Mouse (Mus musculus): ENCODE measurements around the gene Zdhhc5.
"Not testable (repeated sequence)": the region's sequence is repeated elsewhere in the genome, so short reads cannot be mapped to it uniquely, and the experiment has no call there.

The Zdhhc5 gene

DNA sequence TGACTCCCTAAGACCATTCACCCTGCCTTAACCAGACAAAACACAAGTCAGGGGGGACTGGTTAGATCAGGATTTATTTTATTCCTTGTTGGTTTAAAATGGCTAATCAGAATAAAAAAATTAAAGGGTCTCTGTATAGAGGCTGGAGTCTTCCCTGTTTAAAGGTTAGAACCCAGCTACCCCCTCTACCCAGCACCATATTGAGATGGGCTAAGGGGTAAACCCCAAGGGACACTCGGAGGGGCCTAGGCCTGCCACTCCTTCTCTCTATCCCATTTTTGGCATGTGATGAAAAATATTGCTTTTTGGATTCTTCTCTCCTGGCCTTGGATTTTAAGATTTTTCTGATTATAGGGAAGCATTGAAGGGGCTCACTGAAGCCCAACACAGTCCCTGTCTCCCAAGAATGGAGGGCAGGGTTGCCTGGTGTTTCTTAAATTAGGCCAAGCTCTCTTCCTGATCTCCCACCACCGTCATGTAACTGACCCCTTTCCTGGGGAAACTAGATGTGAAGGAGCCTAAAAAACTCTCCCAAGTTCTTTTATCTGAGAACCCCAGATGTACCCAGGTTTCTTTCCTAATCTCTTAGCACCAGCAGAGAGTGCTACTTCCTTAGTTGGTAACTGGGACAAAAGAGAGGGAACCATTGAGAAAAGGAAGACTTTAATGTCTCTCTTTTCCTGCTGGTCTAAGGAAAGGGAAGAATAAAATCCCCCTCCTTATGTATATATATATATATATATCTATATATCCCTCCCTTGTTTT, 26.7 kb downstream of the Zdhhc5 start:
- no peak for DNase-seq

DNA sequence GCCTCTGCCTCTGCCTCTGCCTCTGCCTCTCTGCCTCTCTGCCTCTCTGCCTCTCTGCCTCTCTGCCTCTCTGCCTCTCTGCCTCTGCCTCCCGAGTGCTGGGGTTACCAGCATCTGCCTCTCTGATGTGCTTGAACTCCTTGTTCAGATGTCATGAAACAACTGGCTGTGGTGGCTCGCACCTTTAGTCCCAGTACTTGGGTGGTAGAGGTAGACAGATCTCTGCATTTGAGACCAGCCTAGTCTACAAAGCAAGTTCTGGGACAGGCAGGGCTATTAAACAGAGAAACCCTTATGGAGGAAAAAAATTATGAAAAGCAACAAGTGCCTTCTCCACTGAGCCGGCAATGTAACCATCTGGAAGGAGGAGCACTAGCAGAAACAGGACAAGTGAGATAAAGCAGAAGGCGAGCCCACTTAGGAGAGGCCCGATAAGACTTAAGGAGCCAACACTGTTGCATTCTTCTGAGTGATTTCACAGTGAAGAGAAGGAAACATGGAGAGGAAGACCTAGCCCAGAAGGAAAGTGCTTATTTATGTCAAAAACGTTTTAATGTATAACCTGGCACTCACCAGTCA, 32.3 kb downstream of the Zdhhc5 start:
- DNase-seq: no peak

DNA sequence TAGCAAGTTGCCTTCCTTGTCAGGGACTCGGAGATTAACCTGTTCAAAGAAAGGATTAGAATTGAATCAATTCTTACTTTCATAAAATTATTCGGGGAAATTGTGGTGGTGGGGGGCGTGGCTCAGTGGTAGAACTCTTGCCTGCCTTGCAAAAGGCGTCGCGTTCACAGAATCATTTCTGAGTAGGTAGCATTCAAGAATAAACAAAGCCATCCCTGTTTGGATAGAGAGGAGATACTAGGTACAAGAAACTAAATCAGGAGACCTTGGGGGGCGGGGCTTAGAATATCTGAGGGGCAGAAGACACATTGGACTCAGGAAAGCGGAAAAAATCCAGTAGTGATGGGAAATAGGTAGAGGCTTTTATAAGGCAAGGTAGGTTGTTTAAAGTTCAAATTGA, 36.0 kb downstream of the Zdhhc5 start, which contains the start of gene Tmx2:
TSS of gene Tmx2 (minus strand) at position 125 of the 400 bp plus-strand sequence.
- no peak for DNase-seq

DNA sequence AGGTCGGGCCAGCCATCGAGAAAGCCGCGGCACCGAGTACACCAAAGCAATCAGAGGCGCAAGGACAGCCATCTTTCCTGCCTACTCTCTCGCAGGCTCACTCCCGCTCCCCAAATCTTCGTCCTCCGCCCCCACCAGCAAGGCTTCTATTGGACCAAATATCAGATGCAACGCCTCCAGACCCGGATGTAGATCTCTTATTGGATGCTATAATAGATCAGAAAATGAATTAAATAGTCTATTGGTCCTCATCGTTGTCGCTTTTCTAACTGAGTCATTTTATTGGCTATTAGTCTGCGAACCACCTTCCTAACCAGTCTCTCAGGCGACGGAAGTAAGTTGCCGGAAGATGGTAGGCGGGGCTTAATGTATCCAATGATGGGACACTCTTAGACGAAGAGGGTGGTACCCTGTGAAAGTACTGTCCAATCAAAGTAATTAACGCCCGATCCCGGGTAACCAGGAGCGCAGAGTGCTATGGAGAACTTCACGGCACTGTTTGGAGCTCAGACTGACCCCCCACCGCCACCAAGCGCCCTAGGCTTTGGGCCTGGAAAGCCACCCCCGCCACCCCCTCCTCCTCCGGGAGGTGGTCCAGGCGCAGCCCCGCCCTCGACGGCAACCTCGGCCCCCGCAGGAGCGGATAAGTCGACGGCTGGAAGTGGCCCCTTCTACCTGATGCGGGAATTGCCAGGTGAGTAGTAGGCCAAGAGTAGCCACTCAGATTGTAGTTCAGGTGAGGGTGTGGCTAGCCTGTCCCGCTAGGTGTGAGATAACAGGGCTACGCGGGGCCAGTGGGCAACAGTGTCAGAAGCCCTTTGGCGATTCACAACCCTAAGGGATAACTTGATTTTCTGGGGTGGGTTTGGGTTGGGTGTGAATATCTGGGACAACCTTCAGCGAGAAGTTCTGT, 36.8 kb downstream of the Zdhhc5 start, which contains the start of the genes Gm28635 and Med19:
TSS of gene Gm28635 (minus strand) at position 74 of the 913 bp plus-strand sequence.
TSS of gene Med19 (plus strand) at position 435 of the 913 bp plus-strand sequence.
- DNase-seq: peak; percentile 89

DNA sequence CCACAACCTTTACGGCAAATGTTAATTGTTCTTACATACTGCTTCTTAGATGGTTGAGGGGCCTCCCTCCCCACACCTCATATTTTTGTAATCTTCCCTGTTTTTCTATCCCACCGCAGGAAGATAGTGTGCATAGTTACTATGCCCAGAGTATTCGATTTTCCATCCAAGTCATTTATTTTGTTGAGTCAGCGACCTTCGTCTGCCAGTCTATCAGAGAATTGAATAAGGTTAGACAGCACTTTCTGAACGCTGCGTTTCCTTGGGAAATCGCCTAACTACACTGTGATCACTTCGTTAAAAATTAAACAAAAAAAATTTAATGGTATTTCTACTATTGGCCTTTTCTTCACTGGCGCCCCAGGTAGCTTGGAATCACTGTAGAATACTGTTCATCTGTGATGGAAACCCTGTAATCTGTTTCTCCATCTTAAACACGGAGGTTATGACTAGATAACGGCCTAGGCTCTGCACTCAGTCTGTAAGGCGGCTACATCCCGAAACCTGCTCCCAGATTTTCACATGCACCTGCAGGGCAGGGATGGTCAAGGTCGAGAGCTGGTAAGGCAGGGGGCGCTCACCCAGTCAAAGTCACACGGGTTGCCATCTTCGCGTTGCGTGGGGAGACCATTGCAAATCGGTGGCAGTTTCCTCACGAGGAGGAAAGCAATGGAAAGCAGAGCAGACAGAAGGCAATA, 37.6 kb downstream of the Zdhhc5 start:
- DNase-seq: no peak

DNA sequence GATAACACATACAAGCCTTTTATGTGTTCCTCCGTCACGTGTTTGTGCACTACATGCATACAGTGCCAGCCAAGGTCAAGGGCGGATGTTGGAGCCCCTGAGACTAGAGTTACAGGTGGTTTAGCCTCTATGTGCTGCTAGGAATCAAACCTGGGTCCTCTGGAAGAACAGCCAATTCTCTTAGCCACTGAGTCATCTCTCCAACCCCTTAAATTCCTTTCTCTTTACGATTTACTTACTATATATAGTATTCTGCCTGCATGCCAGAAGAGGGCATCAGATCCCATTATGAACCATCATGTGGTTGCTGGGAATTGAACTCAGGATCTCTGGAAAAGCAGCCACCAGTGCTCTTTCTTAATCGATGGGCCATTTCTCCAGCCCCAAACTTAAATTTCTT, 43.4 kb downstream of the Zdhhc5 start:
- DNase-seq: not testable (repeated sequence)

DNA sequence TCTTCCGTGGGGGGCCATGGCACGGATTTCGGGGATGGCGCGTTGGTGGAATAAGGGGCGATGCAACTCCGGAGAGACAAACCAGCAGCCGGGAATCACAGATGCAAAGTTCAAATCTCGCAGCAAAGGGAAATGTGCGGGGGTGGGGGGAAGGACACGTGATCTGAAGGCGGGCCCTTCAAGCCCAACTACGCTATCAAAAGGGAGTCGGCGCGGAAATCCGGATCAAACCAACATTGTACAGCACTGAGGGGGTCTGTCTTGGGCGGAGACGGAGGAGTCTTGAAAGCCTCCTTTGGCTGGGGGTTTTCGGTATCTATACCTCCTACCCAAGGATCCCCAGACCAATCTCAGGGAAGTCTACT, 44.4 kb downstream of the Zdhhc5 start, which contains the start of gene Selenoh:
TSS of gene Selenoh (minus strand) at position 202 of the 365 bp plus-strand sequence.
- DNase-seq: peak; percentile 84

DNA sequence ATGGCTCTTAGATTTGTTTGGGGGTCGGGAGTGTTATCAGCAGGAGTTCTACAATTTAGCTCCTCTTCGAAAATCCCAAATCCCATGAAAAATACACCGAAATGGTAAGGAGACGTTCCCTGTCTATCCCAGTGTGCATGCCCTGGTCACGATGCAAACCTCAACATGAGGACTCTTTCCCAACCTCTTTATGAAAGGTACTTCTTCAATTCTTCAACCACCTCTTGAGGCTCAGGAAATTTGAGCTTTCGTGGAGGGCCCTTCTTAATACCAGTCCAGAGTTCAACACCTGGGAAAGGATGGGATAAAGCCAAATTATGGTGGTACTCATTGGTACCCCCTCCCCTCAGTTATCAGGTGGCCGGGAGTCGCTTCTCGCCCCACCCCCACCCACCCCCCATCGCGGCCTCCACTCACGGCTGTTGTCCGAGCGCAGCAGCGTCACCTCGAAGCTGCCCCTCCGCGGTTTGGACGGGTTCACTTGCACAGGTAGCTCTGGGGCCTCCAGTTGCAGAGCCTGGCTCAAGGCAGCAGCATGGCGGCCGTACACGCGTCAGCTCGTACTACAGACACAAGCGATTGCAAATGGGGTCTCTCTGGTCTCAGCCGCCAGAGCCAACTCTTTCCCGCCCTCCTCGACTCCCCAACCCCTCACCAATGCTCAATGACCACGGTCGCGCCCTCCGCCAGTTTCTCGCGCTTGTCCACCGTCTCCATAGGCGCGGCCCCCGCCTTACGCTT, 45.0 kb downstream of the Zdhhc5 start:
- DNase-seq: no peak

DNA sequence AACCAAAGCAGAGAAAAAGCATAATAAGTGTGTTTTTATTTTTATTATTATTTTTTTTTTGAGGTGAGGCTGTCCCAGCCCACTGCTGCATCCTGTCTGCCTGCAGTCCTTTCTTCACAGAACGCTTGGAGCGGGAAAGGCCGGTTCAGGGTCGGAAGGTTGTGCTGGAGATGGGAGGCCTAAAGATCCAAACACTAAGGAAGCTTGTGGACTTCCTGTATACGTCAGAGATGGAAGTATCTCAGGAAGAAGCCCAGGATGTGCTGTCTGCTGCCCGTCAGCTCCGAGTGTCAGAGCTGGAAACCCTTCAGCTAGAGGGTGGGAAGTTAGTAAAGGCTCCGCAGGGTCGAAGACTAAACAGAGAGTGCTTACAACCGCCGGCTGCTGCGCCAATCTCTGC, 48.9 kb downstream of the Zdhhc5 start:
- DNase-seq: no peak

DNA sequence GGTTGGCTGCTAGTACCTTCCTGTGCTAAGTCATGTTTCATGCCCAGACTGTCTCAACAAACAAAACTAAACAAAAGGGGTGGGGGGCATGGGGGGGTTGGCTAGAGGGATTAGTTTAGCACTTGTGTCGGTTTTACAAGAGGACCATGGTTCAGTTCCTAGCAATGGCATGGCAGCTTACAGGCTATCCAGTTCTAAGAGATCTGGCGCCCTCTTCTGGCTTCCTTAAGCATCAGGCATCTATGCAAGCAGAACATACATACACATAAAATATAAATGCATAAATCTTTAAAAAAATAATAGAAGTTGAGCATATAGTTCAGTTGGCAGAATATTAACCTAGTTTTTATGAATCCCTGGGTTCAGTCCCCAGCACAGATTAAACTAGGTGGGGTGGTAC, 52.1 kb downstream of the Zdhhc5 start:
- DNase-seq: no peak

DNA sequence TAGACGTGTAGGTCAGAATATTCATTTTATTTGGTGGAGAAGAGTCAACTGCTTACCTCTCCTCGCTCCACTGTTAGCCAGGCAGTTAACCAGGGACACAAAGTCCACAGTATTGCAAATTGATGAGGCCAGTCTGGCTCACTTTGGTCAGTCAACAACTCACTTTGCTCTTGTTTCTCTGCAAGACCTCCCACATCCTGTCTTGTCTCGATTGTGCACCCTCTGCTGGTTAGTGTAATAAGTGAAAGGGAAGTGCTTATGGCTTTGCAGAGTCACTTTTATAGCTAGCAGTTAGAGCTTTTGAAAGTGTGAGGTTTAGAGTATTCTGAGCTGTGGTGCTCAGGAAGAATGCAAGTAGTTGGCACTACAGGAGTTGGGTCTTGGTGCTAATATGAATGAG, 54.7 kb downstream of the Zdhhc5 start:
- DNase-seq: no peak

DNA sequence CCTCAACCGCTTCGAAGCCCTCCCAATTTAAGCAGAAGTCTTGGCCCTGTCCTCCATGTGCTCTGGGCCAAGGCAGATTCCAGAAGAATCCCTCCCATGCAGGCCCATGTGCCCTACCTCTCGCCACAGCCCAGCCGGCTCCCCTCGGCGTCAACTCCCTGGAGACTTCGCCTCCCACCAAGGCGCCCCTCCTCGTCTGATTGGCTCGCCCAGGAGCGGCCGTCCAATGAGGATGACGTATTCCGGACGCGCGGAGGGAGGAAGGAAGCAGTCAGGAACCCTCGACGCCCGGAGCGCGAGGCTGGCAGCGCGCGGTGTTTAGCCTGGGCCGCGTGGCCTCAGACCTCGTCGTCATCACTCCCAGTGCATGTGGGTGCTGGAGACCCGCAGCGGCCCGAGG, 56.2 kb downstream of the Zdhhc5 start, which contains the start of gene Btbd18:
TSS of gene Btbd18 (plus strand) at position 274 of the 400 bp plus-strand sequence.
- DNase-seq: no peak

DNA sequence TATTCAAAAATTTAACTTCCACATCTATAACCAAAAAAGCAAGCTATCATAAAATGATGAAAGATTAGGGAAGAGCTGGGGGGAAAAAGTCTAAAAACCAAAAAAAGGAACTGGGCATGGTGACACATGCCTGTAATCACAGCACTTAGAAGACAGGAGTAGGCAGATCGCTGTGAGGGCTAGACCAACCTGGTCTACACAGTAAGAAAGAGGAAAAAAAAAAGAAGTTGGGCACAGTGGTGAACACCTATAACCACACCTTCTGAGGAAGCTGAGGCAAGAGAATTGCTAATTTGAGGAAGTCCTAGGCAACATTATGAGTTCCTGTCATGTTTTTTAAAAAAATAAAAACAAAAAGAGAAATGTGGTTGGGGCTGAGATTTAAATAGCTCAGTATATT, 59.1 kb downstream of the Zdhhc5 start:
- DNase-seq: no peak

DNA sequence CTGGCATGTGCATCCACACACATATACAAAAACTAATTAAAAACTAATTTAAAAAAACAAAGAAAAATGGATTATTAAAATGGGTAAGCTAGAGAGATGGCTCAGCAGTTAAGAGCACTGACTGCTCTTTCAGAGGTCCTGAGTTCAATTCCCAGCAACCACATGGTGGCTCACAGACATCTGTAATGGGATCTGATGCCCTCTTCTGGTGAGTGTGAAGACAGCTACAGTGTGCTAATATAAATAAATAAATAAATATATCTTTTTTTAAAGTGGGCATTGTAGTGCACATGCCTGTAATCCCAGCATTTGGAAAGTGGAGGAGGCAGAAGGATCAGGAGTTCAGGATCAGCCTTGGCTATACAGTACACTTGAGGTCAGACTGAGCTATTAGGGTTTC, 61.6 kb downstream of the Zdhhc5 start:
- DNase-seq: no peak

DNA sequence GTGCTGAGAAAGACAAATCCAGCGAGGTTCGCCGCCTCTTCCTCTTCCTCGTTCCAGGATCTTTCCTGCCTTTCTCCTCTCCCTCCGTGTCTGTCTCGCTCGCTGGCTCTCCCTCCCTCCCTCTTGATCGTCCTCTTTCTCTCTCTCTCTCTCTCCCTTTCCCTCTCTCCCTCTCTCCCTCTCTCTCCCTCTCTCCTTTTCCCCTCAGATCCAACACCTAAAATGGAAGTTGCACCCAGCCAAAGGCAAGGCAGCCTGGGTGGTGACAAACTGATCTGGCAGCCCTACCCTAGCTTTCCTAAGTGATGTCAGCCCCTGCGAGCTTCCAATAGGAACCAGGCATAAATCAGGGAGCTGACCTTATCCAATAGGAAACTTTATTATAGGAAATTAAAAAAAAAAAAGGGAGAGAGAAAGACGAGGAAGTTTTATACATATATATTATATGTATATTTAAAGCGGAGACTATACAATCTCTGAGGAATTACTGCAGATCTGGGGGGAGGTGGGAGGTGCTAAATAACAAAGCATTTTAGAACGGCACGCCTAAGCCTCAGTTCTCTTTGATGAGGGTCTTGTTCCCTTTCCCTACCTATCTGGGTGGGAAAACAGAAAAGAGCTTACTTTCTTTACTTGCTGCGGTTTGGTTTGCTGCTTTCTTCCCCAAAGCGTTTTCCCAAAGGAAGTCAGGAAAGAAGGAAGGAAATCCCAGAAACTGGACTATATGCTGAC, 64.3 kb downstream of the Zdhhc5 start, which contains the start of gene Ctnnd1:
TSS of gene Ctnnd1 (minus strand) at position 302 of the 732 bp plus-strand sequence.
- DNase-seq: peak; percentile 83

DNA sequence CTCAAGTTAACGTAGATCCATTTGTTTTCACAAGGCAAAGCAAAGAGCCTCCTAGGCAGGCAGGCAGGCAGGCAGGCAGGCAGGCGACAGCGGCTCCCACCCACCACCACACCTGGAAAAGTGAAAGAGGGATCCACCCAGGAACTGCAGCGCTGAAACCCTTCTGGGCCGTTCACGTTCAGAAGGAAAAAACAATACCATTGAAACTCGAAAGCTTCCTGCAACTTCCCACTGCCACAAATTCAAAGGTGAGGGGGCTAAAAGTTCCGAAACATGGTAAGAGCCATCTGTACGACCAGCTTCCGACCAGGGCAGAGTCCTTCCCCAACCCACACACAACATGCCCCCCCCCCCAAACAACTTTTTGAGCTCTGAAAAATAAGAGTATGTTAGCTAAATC, 65.3 kb downstream of the Zdhhc5 start:
- peak; percentile 27 for DNase-seq

DNA sequence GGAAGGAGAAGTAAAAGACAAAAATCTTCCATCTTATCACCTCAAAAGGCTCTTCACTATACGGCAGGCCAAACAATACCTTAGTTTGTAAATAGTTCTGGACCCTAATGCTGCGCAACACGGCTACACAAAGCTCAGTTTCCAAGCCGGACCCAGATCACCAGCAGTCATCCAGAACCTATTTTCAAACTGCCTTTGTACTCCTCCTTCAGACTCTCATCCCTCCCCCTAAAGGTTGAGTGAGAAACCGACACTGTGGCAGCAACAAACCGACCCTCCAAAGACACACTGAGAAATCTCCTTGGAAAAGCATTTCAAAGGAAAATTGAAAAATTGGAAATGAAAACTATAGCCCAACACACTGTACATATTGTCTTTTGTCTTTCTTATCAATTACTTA, 66.6 kb downstream of the Zdhhc5 start:
- no peak for DNase-seq

DNA sequence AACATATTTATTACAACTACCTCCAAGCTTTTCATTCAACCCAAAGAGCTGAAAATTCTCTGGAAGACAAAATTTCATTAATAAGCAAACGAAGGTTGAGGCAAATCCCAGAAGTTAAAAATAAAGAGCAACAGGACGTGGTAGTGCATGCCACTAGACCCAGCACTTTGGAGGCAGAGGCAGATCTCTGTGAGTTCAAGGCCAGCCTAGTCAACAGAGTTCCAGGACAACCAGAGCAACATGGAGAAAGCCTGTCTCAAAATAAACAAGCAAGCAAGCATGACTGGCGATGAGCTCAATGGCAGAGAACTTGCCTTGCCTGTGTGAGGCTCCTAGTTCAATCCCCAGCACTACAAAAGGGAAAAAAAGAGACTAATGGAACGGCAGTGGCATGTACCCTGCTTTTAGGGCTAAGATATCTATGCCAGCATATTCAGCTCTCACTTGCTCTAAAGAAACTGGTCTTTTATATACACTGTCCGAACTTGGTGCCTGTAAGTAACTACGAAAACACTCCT, 67.9 kb downstream of the Zdhhc5 start:
- DNase-seq: no peak

DNA sequence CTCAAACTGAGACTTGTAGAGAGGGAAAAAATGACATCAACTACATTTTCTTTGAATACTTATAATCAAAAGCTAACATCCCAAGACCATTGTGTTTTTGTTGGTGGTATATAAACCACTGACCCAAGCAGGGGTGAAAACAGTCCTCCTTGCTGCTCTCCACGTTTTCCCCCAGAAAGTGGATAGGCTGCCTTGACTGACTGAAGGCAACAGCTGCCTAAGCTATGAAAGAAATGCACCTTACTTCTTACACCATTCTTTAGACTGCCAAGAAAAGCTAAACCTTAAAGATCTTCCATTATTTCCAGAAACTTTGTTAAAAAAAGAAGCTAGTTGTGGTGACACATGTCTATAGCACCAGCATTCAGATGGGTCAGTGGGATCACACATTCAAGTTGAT, 68.8 kb downstream of the Zdhhc5 start:
- DNase-seq: no peak

DNA sequence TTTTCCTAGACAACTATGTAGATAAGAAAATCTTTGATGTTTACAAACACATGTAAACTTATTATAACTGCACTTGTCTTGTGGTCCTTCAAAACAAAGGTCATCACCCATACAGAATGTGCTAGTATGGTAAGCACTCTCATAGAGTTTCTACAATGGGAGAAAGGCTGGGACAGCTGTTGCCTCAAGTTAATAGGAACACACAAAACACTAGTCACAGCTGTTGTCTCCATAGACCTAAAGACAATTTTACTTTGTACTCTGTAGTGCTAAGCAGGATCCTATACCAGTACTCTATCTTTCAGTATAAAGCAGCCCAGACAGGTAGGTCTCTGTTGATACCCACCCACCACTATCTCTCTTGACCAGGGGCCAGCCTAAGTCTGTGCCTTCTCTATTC, 74.1 kb downstream of the Zdhhc5 start:
- DNase-seq: no peak

All from right cerebral cortex, postnatal 25 days (tissue).